Mouse (Mus musculus) adrenal gland, adult 18-20 months (tissue): Measurements from ENCODE around the gene Pex14. TPM values are rescaled to one million over a fixed set of nuclear protein-coding genes. Genes with fewer than 3 reads are reported as not detected.

Source experiments
- DNase-seq, 2 experiments: peaks; one replicate each; pipeline ENCODE4 v3.0.0; 2021 to 2022; ENCODE audit warnings: low spot score in 2 of 2
- total RNA-seq, 2 experiments: library from RNA; stranded (reverse); gene quantifications; 1 replicate in 1 of 2; 2 replicates in 1 of 2; pipeline ENCODE4 v1.2.3; 2021

Gene Pex14
- total RNA-seq, 2 experiments from 2014 or later = 64.7 to 66.8 TPM

DNA sequence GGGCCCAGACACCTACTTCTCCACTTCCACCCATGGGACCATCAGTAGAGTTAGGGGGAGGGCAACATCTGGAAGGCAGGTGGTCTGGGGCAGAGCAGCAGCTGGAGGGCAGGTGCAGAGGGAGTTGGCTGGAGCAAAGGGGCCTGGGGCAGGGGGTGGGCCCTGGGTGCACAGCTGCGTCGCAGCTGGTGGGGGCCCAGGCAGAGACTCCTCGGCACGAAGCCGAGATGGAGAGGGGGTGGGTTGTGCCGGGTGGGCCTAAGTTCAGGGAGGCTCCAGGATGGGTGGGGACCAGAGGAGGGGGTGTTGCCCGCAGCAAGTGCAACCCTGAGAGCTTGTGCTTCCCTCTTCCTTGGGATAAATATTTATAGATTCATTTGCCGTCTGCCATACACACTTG, 173.2 kb downstream of the Pex14 start:
- no peak for DNase-seq

DNA sequence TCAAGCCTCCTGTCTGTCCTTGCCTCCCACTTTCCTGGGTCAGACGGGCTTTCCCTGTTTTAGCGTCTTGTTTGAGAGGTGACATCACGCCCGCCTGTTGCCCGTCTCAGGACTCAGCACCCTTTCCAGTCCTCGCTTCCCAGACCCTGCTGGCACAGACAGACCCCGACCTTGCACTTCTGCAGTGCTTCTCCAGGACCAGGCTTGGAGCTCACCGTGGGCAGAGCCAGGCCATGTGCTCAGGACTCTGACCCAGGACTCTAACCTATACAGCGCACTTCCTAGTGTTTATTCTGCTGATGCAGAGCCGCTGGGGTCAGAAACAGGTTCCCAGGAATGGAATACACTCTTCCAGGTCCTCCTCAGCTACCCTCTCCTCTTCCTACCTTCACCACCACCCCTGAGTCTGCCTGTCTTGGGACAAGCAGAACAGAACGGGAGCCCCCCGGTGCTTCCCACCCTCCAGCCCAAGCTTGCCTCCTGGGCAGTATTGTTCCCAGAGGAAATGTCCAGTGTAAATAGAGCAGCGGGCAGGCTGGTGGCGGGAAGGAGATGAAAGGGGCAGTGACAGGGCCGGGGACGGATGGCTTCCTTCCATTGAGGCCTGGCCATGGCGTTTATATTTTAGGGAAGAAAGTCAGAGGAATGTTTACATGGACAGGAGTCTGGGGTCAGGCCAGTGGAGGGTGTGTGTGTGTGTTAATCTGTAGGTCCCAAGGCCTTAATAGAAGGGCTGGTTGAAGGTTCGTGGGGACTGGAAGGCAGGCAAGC, 173.9 kb downstream of the Pex14 start:
- DNase-seq = no peak

GRCm38 (mm10) chr4:148923976-148924375, 175.7 kb downstream of the Pex14 start:
- no peak for DNase-seq

DNA sequence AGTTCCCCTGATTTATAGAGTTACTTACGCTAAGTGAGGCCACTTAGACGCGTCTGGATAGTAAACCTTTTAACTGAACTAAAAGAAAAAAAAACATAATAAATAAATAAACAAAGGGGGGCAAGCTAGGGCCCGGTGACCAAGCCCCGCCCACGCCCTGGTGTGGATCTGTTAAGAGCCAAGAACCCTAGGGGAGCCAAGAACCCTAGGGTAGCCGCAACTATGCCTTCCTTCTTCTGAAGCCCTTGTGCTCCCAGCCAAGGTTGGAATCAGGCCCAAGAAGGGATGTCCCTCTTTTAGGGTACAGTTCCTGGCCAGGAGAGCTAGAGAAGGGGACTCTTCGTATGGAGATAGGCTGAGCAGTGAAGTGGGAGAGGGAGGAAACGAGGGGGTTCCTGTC, 176.3 kb downstream of the Pex14 start:
- DNase-seq = no peak

DNA sequence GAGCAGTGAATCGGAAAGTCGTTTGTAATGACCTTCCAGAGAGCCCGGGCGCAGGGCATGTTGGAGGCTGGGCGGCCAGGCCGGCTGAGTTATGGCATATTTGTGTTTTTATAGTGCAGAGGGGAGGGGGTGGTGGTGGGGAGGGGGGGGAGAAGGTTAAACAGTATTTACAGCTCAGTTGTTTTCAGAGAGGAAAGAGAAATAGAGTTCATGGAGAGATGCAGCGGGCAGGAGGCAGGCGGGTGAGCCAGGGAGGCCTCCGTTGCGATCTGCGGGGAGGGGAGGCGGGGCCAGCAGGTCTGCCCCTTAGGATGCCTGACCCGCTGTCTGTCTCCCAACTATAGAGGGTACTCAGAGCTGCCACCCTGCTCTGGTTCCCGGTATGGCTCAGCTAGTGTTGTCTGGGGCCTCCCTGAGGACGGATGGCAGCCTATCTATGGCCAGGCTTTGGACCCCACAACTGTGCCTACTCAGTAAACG, 177.4 kb downstream of the Pex14 start:
- DNase-seq = no peak

DNA sequence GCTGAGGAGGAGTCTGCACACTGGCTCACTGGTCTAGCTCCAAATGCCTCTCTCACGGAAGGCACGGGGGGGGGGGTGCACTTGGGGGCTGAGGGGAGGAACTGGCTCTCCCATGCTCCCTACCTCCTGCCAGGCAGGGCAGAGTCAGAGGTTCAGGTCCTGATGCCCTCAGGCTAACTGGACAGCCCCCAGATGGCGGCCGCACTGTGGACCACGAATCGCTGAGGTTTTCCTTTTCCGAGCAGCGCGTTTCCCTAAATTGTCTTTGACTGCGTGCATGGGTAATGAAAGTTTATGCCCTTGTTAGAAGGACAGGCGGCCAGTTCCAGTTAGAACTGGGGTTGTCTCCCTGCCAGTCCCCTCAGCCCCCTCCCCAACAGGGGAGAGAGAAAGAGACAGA, 179.1 kb downstream of the Pex14 start:
- DNase-seq = no peak

DNA sequence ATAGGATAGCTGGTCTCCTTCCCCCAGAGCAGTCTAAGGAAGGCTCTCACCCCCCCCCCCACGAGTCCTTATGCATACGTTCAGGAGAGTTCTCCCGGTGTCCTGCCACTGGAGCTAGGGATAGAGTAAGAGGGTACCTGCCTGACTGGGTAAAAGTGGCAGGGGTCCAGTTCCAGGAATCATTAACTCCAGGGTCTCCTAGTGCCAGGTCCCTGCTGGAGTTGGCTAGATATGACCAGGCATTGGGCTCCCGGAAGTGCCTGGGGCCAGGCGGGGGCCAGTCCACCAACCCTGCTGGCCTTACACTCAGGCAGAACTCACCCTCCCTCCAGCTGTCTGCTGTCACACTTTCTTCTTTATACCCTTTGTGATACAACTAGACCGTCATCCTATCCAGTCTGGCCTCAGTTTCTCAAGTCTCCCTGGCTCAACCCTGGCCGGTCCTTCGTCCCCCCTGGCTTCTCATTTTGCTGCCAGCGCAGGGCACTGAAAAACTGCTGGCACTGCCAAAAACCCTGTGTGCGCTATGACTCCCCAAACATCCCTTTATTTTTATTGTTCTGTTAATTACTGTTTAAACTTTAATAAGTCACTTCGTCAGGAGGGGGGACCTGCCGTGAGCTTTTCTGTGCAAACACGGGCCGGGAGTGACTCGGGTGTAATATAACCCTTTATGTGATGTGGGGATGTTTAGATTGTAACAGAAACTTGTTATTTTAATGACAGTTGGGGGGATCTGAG, 180.8 kb downstream of the Pex14 start:
- DNase-seq = no peak

- no peak for DNase-seq
These were observed 183.8 kb downstream of the Pex14 start for GRCm38 (mm10) chr4:148915849-148916248.

- DNase-seq = no peak
These were observed 184.6 kb downstream of the Pex14 start for GRCm38 (mm10) chr4:148914863-148915622.

- no peak for DNase-seq
These were observed 186.7 kb downstream of the Pex14 start for GRCm38 (mm10) chr4:148912826-148913590.

GRCm38 (mm10) chr4:148912134-148912533, 187.5 kb downstream of the Pex14 start:
- DNase-seq = no peak

Other genes starting within 250 kb of the Pex14 start
- 10 to 100 TPM; 22.1 to 23.5 TPM for gene Dffa, start 4.3 kb upstream of the Pex14 start, total RNA-seq
- 1 to 10 TPM in 1 of 2 experiments, under 1 TPM in 1; 0.80 to 1.5 TPM for gene Cort, start 26.9 kb upstream of the Pex14 start, total RNA-seq
- gene Cenps, start 37.8 kb upstream of the Pex14 start, total RNA-seq = 10 to 100 TPM in 1 of 2 experiments, 1 to 10 TPM in 1; 9.9 to 10.2 TPM
- gene Pgd, start 66.9 kb upstream of the Pex14 start, total RNA-seq = 100 to 1,000 TPM; 330 to 533 TPM
- gene Kif1b, start 207.8 kb upstream of the Pex14 start, total RNA-seq = 100 to 1,000 TPM; 108 to 138 TPM